Comparison of ENCODE assay signal across 9 mouse cellular contexts in genomic region chr3:105275241-105275640, GRCm38 (mm10).
A peak's percentile ranks its signal among the peaks of the same experiment; 100 is the strongest.
DNase-seq lines count a peak whose midpoint lies in the region; ATAC-seq lines count a peak whose summit lies in the region.
"Had no signal": no experiment of that assay in that cellular context is flagged by ENCODE, and none has a peak within 500 bp of the region (broad histone marks: within the 10 kb centered on the region; RNA-seq: fewer than 3 reads in every experiment).

No protein-coding gene starts in this region.

- H3K9ac ChIP-seq in midbrain, embryonic 13.5 days (replicated peaks), result no peak overlapping the region
- no peak overlapping the region for H3K9ac ChIP-seq in embryonic facial prominence, embryonic 14.5 days (ENCODE audit: low read depth, low read length)
- H3K9ac ChIP-seq: lung, embryonic 15.5 days had no signal

- H3K4me1 ChIP-seq in midbrain, embryonic 10.5 days, result peaks cover 11% of the 10 kb centered on the region; the same call in 1 of the 2 replicates
- peaks cover 5% of the 10 kb centered on the region; the same call in 1 of the 2 replicates for H3K4me1 ChIP-seq in midbrain, embryonic 13.5 days (replicated peaks)
- H3K4me1 ChIP-seq in embryonic facial prominence, embryonic 14.5 days (ENCODE audit: control insufficient read depth, insufficient read depth, low read length), result no peaks in the 10 kb centered on the region
- H3K4me1 ChIP-seq: lung, embryonic 15.5 days had no signal

- H3K27me3 ChIP-seq in midbrain, embryonic 10.5 days (ENCODE audit: low read depth, poor library complexity, severe bottlenecking), result no peaks in the 10 kb centered on the region
- H3K27me3 ChIP-seq in midbrain, embryonic 13.5 days, result peaks cover 5% of the 10 kb centered on the region; the same call in 1 of the 2 replicates
- no peaks in the 10 kb centered on the region for H3K27me3 ChIP-seq in embryonic facial prominence, embryonic 14.5 days (replicated peaks; ENCODE audit: control insufficient read depth, insufficient read depth, low read length)
- H3K27me3 ChIP-seq: lung, embryonic 15.5 days had no signal

- no peaks in the 10 kb centered on the region for H3K9me3 ChIP-seq in midbrain, embryonic 10.5 days (replicated peaks)
- H3K9me3 ChIP-seq in midbrain, embryonic 13.5 days, result no peaks in the 10 kb centered on the region
- H3K9me3 ChIP-seq in embryonic facial prominence, embryonic 14.5 days (ENCODE audit: control insufficient read depth, low read length), result no peaks in the 10 kb centered on the region
- H3K9me3 ChIP-seq: lung, embryonic 15.5 days had no signal

- H3K4me2 ChIP-seq in midbrain, embryonic 13.5 days (replicated peaks), result no peak overlapping the region
- no peak overlapping the region for H3K4me2 ChIP-seq in embryonic facial prominence, embryonic 14.5 days (ENCODE audit: low read depth, low read length)
- H3K4me2 ChIP-seq: lung, embryonic 15.5 days had no signal

- WGBS in midbrain, embryonic 10.5 days, result 33% methylated on average over 4 of the region's 4 CpGs
- WGBS in midbrain, embryonic 13.5 days, result 30% methylated on average over 4 of the region's 4 CpGs
- 22% methylated on average over 4 of the region's 4 CpGs for WGBS in embryonic facial prominence, embryonic 14.5 days

- H3K36me3 ChIP-seq in midbrain, embryonic 10.5 days, result no peaks in the 10 kb centered on the region
- H3K36me3 ChIP-seq in midbrain, embryonic 13.5 days, result no peaks in the 10 kb centered on the region
- no peaks in the 10 kb centered on the region for H3K36me3 ChIP-seq in embryonic facial prominence, embryonic 14.5 days (ENCODE audit: control insufficient read depth, insufficient read depth, low read length)
- H3K36me3 ChIP-seq: lung, embryonic 15.5 days had no signal

- no peak overlapping the region for H3K27ac ChIP-seq in midbrain, embryonic 10.5 days (replicated peaks)
- no peak overlapping the region for H3K27ac ChIP-seq in midbrain, embryonic 13.5 days
- H3K27ac ChIP-seq in embryonic facial prominence, embryonic 14.5 days (replicated peaks; ENCODE audit: low read depth, low read length), result no peak overlapping the region
- H3K27ac ChIP-seq: lung, embryonic 15.5 days had no signal

- DNase-seq in midbrain, embryonic 10.5 days (ENCODE audit: low spot score), result peak; percentile 55
- peak; percentile 35 for DNase-seq in adipocyte (ENCODE audit: low spot score)
- peak; percentile 87 for DNase-seq in embryonic facial prominence, embryonic 14.5 days (ENCODE audit: low spot score)
- DNase-seq in lung, postnatal 25 days (ENCODE audit: low spot score), result peak; percentile 7
- peak; percentile 28 to 78 for DNase-seq in urinary bladder, postnatal 4 days (ENCODE audit: low spot score in 2 of 2)
- no peak for DNase-seq in left cerebral cortex, postnatal 36 days (ENCODE audit: low spot score in 2 of 2)
- no peak for DNase-seq in gastrocnemius, adult 8-10 months (ENCODE audit: low spot score in 2 of 2)

- H3K4me3 ChIP-seq in midbrain, embryonic 10.5 days, result no peak overlapping the region
- H3K4me3 ChIP-seq in midbrain, embryonic 13.5 days (replicated peaks), result no peak overlapping the region
- no peak overlapping the region for H3K4me3 ChIP-seq in embryonic facial prominence, embryonic 14.5 days (ENCODE audit: low read depth, low read length)
- H3K4me3 ChIP-seq: lung, embryonic 15.5 days had no signal

- intact Hi-C loops in left cerebral cortex, postnatal 36 days (cut with DNase I), result no loop called here

- no peak for ATAC-seq in midbrain, embryonic 13.5 days
- ATAC-seq in embryonic facial prominence, embryonic 14.5 days (ENCODE audit: low read depth), result no peak

Comparison
In these comparisons a context has a peak if more than half of its experiments do, and no peak if none do; other contexts are left out.
1. DNase-seq: peak in midbrain, embryonic 10.5 days (single experiment), adipocyte (single experiment), embryonic facial prominence, embryonic 14.5 days (single experiment), lung, postnatal 25 days (single experiment) and urinary bladder, postnatal 4 days (2 of 2); none in left cerebral cortex, postnatal 36 days (0 of 2) and gastrocnemius, adult 8-10 months (0 of 2).